Mouse (Mus musculus) cerebellum, adult 2 months (tissue): ENCODE measurements at regions not wholly inside any gene's neighbourhood (a gene's known extent, or its start where the extent isn't known, plus 50 kb on each side); places are given as distances from the start of the nearest gene placed in this dataset.

Experiments
- CTCF ChIP-seq: fragments of 200-500 bp; IDR thresholded peaks from 2 replicates; pipeline ENCODE4 v1.5.1; 2011; ENCODE audit warnings: low read depth, mild to moderate bottlenecking, control low read depth, low read length, moderate library complexity, borderline replicate concordance; ENCODE audit not compliant: insufficient read depth
- POLR2A ChIP-seq: fragments of 200-500 bp; IDR thresholded peaks from 2 replicates; pipeline ENCODE4 v1.6.1; 2011; ENCODE audit warnings: low read length, control low read depth, borderline replicate concordance; ENCODE audit not compliant: insufficient read depth

DNA sequence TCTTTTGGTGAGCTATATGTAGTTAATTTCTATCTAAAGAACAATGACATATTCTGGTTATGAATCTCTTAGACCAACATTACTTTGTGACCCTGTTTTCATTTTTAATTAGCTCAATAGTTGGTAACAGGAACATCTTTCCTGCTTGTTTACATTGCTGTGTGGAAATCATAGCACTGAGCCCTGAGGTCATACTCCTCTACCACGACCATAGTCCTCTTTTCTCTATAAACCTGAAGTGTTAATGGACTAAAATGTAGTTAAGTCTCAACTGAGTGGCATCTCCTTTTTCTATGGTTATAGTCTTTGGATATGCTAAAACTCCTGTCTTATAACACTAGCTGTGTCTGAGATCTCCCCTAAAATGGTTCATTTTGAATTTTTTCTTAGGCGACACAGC, 240.2 kb upstream of the Dab2 start:
- TF ChIP-seq POLR2A (no peak), CTCF (no peak)
